ENCODE assay signal across 8 mouse cellular contexts in genomic region chr4:59806879-59807195, GRCm38 (mm10). TPM values are rescaled to one million over a fixed set of nuclear protein-coding genes. Genes with fewer than 3 reads are reported as not detected.
A peak's percentile ranks its signal among the peaks of the same experiment; 100 is the strongest.
DNase-seq lines count a peak whose midpoint lies in the region; ATAC-seq lines count a peak whose summit lies in the region.

No protein-coding gene starts in this region.

- no peak overlapping the region for H3K27ac ChIP-seq in kidney, embryonic 14.5 days (ENCODE audit: low read depth, low read length)
- no peak overlapping the region for H3K27ac ChIP-seq in forebrain, embryonic 16.5 days (ENCODE audit: low read length)
- H3K27ac ChIP-seq in midbrain, embryonic 11.5 days (ENCODE audit: low read depth, low read length), result peak overlapping the region; percentile 50

- H3K36me3 ChIP-seq in kidney, embryonic 14.5 days (ENCODE audit: control insufficient read depth, insufficient read depth, low read length), result no peaks in the 10 kb centered on the region
- no peaks in the 10 kb centered on the region for H3K36me3 ChIP-seq in forebrain, embryonic 16.5 days (ENCODE audit: control insufficient read depth, insufficient read depth)
- H3K36me3 ChIP-seq in midbrain, embryonic 11.5 days (ENCODE audit: control insufficient read depth, insufficient read depth, low read length), result no peaks in the 10 kb centered on the region

- peak overlapping the region; percentile 80; the same call in 1 of the 2 replicates for H3K9ac ChIP-seq in kidney, embryonic 14.5 days (ENCODE audit: low read depth, low read length)
- H3K9ac ChIP-seq in forebrain, embryonic 16.5 days (replicated peaks; ENCODE audit: low read depth, low read length), result peak overlapping the region; percentile 90
- peak overlapping the region; percentile 79 for H3K9ac ChIP-seq in midbrain, embryonic 11.5 days (ENCODE audit: low read length)

- 6% methylated on average over 9 of the region's 9 CpGs for WGBS in kidney, embryonic 14.5 days
- WGBS in forebrain, embryonic 16.5 days, result 5% methylated on average over 9 of the region's 9 CpGs
- 1% methylated on average over 9 of the region's 9 CpGs for WGBS in midbrain, embryonic 11.5 days

- peak overlapping the region; percentile 75 for H3K4me3 ChIP-seq in kidney, embryonic 14.5 days (ENCODE audit: low read length)
- peak overlapping the region; percentile 92 for H3K4me3 ChIP-seq in forebrain, embryonic 16.5 days (replicated peaks; ENCODE audit: low read length)
- peak overlapping the region; percentile 85 for H3K4me3 ChIP-seq in midbrain, embryonic 11.5 days (ENCODE audit: low read depth, low read length)

- no peak for DNase-seq in kidney, adult 9 months
- DNase-seq in Muller cell, postnatal 12 days (ENCODE audit: inconsistent ontology term), result peak; percentile 49
- DNase-seq in midbrain, embryonic 11.5 days (ENCODE audit: low spot score, missing footprints), result no peak
- DNase-seq in yolk sac, embryonic 10.5 days (ENCODE audit: low spot score), result no peak
- DNase-seq in ovary, adult 18-20 months (ENCODE audit: low spot score), result no peak

- no peaks in the 10 kb centered on the region for H3K9me3 ChIP-seq in kidney, embryonic 14.5 days (ENCODE audit: control insufficient read depth, low read length)
- H3K9me3 ChIP-seq in forebrain, embryonic 16.5 days (ENCODE audit: control insufficient read depth, low read length), result no peaks in the 10 kb centered on the region
- H3K9me3 ChIP-seq in midbrain, embryonic 11.5 days (ENCODE audit: control insufficient read depth, low read length), result no peaks in the 10 kb centered on the region

- peaks cover 8% of the 10 kb centered on the region; the same call in 1 of the 2 replicates for H3K4me1 ChIP-seq in kidney, embryonic 14.5 days (ENCODE audit: control insufficient read depth, insufficient read depth, low read length)
- peaks cover 12% of the 10 kb centered on the region for H3K4me1 ChIP-seq in forebrain, embryonic 16.5 days (replicated peaks; ENCODE audit: control insufficient read depth, insufficient read depth, low read length)
- H3K4me1 ChIP-seq in midbrain, embryonic 11.5 days (ENCODE audit: control insufficient read depth, insufficient read depth, low read length), result peaks cover 5% of the 10 kb centered on the region

- H3K4me2 ChIP-seq in kidney, embryonic 14.5 days (replicated peaks; ENCODE audit: low read depth, low read length), result peak overlapping the region; percentile 96
- peak overlapping the region; percentile 96 for H3K4me2 ChIP-seq in forebrain, embryonic 16.5 days (ENCODE audit: low read length)
- H3K4me2 ChIP-seq in midbrain, embryonic 11.5 days, result peak overlapping the region; percentile 88

- no peak for ATAC-seq in kidney, embryonic 14.5 days (ENCODE audit: low FRiP score, low TSS enrichment)
- no peak for ATAC-seq in forebrain, embryonic 16.5 days
- ATAC-seq in midbrain, embryonic 11.5 days (ENCODE audit: low FRiP score), result peak; percentile 17
- no peak for ATAC-seq in megakaryocyte progenitor cell, adult 5-6 weeks (replicated peaks; ENCODE audit: poor library complexity)

- no peaks in the 10 kb centered on the region for H3K27me3 ChIP-seq in kidney, embryonic 14.5 days (ENCODE audit: control insufficient read depth, insufficient read depth, low read length)
- no peaks in the 10 kb centered on the region for H3K27me3 ChIP-seq in forebrain, embryonic 16.5 days (replicated peaks; ENCODE audit: control insufficient read depth, insufficient read depth, low read length)
- H3K27me3 ChIP-seq in midbrain, embryonic 11.5 days (ENCODE audit: control insufficient read depth, insufficient read depth, low read length), result no peaks in the 10 kb centered on the region

RNA-seq across cellular contexts. Expression of gene Snx30, which starts 1.2 kb away (rescaled TPM):
- polyA plus RNA-seq in kidney, embryonic 14.5 days (2014; fragmentation: Nextera tagmentation; extraction: Ambion mirVana), result 7.9 and 12.1 TPM in 2 replicates
- 8.5 and 8.9 TPM in 2 replicates for polyA plus RNA-seq in forebrain, embryonic 16.5 days (2015; fragmentation: Nextera tagmentation; extraction: Ambion mirVana)
- polyA plus RNA-seq in midbrain, embryonic 11.5 days (2014; fragmentation: Nextera tagmentation; extraction: Ambion mirVana), result 11.8 and 12.3 TPM in 2 replicates
- 13.0 and 16.1 TPM in 2 replicates for total RNA-seq in megakaryocyte progenitor cell, adult 5-6 weeks (2015)
- 17.9 and 23.8 TPM in 2 replicates for total RNA-seq in megakaryocyte progenitor cell, adult 5-6 weeks (2017)

RNA-seq across cellular contexts. Expression of gene Inip, which starts 5.4 kb away (rescaled TPM):
- polyA plus RNA-seq in kidney, embryonic 14.5 days (2014; fragmentation: Nextera tagmentation; extraction: Ambion mirVana), result 55.5 and 69.3 TPM in 2 replicates
- 73.6 and 81.3 TPM in 2 replicates for polyA plus RNA-seq in forebrain, embryonic 16.5 days (2015; fragmentation: Nextera tagmentation; extraction: Ambion mirVana)
- 110 and 121 TPM in 2 replicates for polyA plus RNA-seq in midbrain, embryonic 11.5 days (2014; fragmentation: Nextera tagmentation; extraction: Ambion mirVana)
- 54.2 and 65.5 TPM in 2 replicates for total RNA-seq in megakaryocyte progenitor cell, adult 5-6 weeks (2015)
- 70.2 and 70.8 TPM in 2 replicates for total RNA-seq in megakaryocyte progenitor cell, adult 5-6 weeks (2017)
